Mouse (Mus musculus): ENCODE data around the gene Dlg1.

GRCm38 (mm10) chr16:31896971-31897774 is 233.9 kb downstream of the Dlg1 start:
- TF ChIP-seq POLR2A (IDR thresholded peaks at IDR 0.05; ENCODE audit: low read depth, low read length) (no peak), CTCF (conservative IDR thresholded peaks at IDR 0.05; ENCODE audit: insufficient read depth, insufficient read length, low read depth, low read length) (no peak)
